Mouse (Mus musculus): ENCODE measurements around the gene Tceanc2. TPM values are rescaled to one million over a fixed set of nuclear protein-coding genes. Genes with fewer than 3 reads are reported as not detected.

Gene Tceanc2
- polyA plus RNA-seq (2017; shearing (Covaris generic)): 26.6 TPM

DNA sequence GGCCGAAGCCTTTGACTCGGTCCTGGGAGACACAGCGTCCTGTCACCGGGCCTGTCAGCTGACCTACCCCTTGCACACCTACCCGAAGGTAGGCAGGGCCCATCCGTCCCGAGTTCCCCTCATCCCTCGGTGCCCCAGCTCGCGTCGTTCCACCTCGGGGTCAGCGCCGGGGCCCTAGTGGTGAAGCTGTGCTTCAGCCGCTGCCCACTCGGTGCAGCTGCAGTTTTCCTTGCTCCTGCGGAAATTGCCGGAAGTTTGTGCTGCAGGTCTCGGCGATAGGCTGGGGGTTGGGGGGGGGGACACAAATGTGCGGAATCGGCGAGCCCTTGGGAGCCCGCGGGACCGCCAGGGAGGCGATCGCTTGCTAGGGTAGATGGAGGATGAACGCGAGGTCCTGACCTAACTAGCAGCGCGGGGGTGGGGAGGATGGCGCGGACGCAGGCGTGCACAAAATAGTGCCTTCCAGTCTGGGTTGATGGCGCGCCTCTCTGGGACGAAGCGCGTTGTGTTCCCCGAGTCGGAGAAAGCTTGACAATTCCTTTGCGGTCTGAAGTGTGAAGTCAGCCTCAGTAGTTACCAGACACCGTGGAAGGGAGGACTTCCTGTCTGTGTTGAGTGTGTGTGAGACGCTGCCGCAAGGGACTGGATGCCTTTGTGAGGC lies at the start of gene Tceanc2:
Gene Tceanc2 (minus strand): TSS at position 287 of the 661 bp plus-strand sequence.

GRCm38 (mm10) chr4:107208880-107209279 lies 30.0 kb upstream of the Tceanc2 start, which contains the start of gene Ldlrad1:
TSS of gene Ldlrad1 (plus strand) at chr4:107209180.

DNA sequence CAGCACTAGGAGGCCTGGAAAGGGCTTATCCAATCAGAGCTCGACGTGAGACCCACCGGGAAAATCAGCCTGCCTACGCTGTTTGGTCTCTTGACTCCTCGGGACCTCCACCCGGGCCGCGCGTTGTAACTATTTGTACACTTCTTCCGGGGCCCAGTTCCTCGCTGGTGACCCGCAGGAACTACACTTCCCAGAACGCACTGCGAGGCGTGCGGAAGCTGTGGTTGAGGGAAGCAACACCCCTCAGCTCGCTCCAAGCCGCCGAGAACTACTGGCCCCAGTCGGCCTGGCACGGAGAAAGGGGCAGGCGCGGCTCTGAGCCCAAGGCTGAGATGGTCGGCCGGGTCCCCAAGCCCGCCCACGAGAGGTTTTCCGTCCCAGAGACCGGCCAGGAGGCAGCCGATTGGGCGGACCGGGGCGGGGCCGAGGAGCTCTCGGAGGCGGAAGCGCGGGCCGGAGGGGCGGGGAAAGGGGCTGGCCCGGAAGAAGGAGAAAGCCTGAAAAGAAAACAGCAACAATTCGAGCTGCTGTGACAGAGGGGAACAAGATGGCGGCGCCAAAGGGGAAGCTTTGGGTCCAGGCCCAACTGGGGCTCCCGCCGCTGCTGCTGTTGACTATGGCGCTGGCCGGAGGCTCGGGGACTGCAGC lies 610 bp downstream of the Tceanc2 start, which contains the start of gene Tmem59:
Gene Tmem59 (plus strand): TSS at position 218 of the 648 bp plus-strand sequence.

GRCm38 (mm10) chr4:107096841-107097373 lies 82.0 kb downstream of the Tceanc2 start, which contains the start of gene Cdcp2:
TSS of gene Cdcp2 (plus strand) at chr4:107096891.

Other genes starting within 250 kb of the Tceanc2 start
- gene Mrpl37, start 112.2 kb downstream of the Tceanc2 start, polyA plus RNA-seq (2017; shearing (Covaris generic)): 54.3 TPM
- 11.6 TPM for gene Cyb5rl, start 112.1 kb downstream of the Tceanc2 start, polyA plus RNA-seq (2017; shearing (Covaris generic))
- not detected for gene Cdcp2, start 82.2 kb downstream of the Tceanc2 start, polyA plus RNA-seq (2017; shearing (Covaris generic))
- gene Tmem59, start 717 bp downstream of the Tceanc2 start, polyA plus RNA-seq (2017; shearing (Covaris generic)): 349 TPM
- not detected for gene Ldlrad1, start 30.1 kb upstream of the Tceanc2 start, polyA plus RNA-seq (2017; shearing (Covaris generic))
- 37.1 TPM for gene Lrrc42, start 74.4 kb upstream of the Tceanc2 start, polyA plus RNA-seq (2017; shearing (Covaris generic))
- gene Hspb11, start 74.5 kb upstream of the Tceanc2 start, polyA plus RNA-seq (2017; shearing (Covaris generic)): 24.7 TPM
- not detected for gene Dio1, start 128.1 kb upstream of the Tceanc2 start, polyA plus RNA-seq (2017; shearing (Covaris generic))
- gene Yipf1, start 135.2 kb upstream of the Tceanc2 start, polyA plus RNA-seq (2017; shearing (Covaris generic)): 50.9 TPM
- 11.8 TPM for gene Ndc1, start 188.7 kb upstream of the Tceanc2 start, polyA plus RNA-seq (2017; shearing (Covaris generic))